Mouse (Mus musculus) heart, embryonic 16.5 days (tissue): ENCODE measurements around the gene Tbc1d8. TPM values are rescaled to one million over a fixed set of nuclear protein-coding genes. Genes with fewer than 3 reads are reported as not detected.

ENCODE experiments used
- ATAC-seq: fragments of 200-750 bp; cut with Nextera tagmentation; replicated peaks from 2 replicates; pipeline ENCODE4 v1.8.0; 2017; ENCODE audit warnings: moderate number of reproducible peaks; ENCODE audit not compliant: insufficient read depth, low FRiP score; ENCODE audit errors: extremely low read depth
- H3K27ac ChIP-seq: fragments of 300-500 bp; sonication (generic); 2 replicates; pipeline ENCODE4 v1.5.1; 2014; ENCODE audit warnings: mild to moderate bottlenecking, low read length, control low read depth, moderate library complexity
- H3K27me3 ChIP-seq: fragments of 300-500 bp; sonication (generic); 2 replicates; pipeline ENCODE4 v1.6.1; 2014; ENCODE audit warnings: low read length, mixed read lengths; ENCODE audit not compliant: control insufficient read depth, insufficient read depth
- H3K36me3 ChIP-seq: fragments of 300-500 bp; sonication (generic); 2 replicates; pipeline ENCODE4 v1.6.1; 2014; ENCODE audit not compliant: control insufficient read depth, insufficient read depth
- H3K4me1 ChIP-seq: fragments of 300-500 bp; sonication (generic); 2 replicates; pipeline ENCODE4 v1.6.1; 2014; ENCODE audit warnings: low read length, mixed read lengths; ENCODE audit not compliant: control insufficient read depth, insufficient read depth
- H3K4me2 ChIP-seq: fragments of 300-500 bp; sonication (generic); 2 replicates; pipeline ENCODE4 v1.6.1; 2014; ENCODE audit warnings: low read depth, mild to moderate bottlenecking, control low read depth, low read length
- H3K4me3 ChIP-seq: fragments of 300-500 bp; sonication (generic); 2 replicates; pipeline ENCODE4 v1.5.1; 2014; ENCODE audit warnings: mild to moderate bottlenecking, control low read depth, low read length
- H3K9ac ChIP-seq: fragments of 300-500 bp; sonication (generic); 2 replicates; pipeline ENCODE4 v1.6.1; 2014; ENCODE audit warnings: low read length, control low read depth
- H3K9me3 ChIP-seq: fragments of 300-500 bp; sonication (generic); replicated peaks from 2 replicates; pipeline ENCODE4 v1.6.1; 2016; ENCODE audit warnings: low read length; ENCODE audit not compliant: control insufficient read depth
- WGBS: fragments of 180-500 bp; shearing (Covaris S2); extraction: QIAGEN DNeasy Blood & Tissue Kit; methylation state at CpG from one replicate; pipeline ENCODE4 v1.1.7; 2014; 5-methylcytosine and 5-hydroxymethylcytosine counted together
- polyA plus RNA-seq: library from polyadenylated mRNA; unstranded; fragments of >200 nt; fragmentation: Nextera tagmentation; extraction: Ambion mirVana; gene quantifications from 2 replicates; pipeline ENCODE4 v1.2.1, GENCODE M21; 2015

Gene Tbc1d8
- polyA plus RNA-seq, 1 experiment from 2014 or later = 11.2 TPM

- Histone ChIP-seq H3K27ac (peak overlapping the region; percentile 67), H3K4me3 (no peak overlapping the region), H3K4me2 (peak overlapping the region; percentile 34; the same call in 1 of the 2 replicates), H3K27me3 (no peaks in the 10 kb centered on the region), H3K4me1 (peaks cover 74% of the 10 kb centered on the region), H3K36me3 (no peaks in the 10 kb centered on the region), H3K9ac (no peak overlapping the region), H3K9me3 (no peaks in the 10 kb centered on the region)
- WGBS = 17% methylated on average over 5 of the region's 5 CpGs
- ATAC-seq = no peak
These were observed 32.4 kb downstream of the Tbc1d8 start for GRCm38 (mm10) chr1:39446178-39446577.

GRCm38 (mm10) chr1:39445303-39446050 lies 33.1 kb downstream of the Tbc1d8 start:
- H3K4me3 ChIP-seq = no peak overlapping the region
- WGBS = 83% methylated on average over 20 of the region's 20 CpGs
- H3K9ac ChIP-seq = no peak overlapping the region
- H3K9me3 ChIP-seq = no peaks in the 10 kb centered on the region
- H3K36me3 ChIP-seq = no peaks in the 10 kb centered on the region
- H3K27ac ChIP-seq = no peak overlapping the region; the same call in 1 of the 2 replicates
- H3K4me2 ChIP-seq = no peak overlapping the region
- no peak for ATAC-seq
- H3K4me1 ChIP-seq = peaks cover 71% of the 10 kb centered on the region
- no peaks in the 10 kb centered on the region for H3K27me3 ChIP-seq

- Histone ChIP-seq H3K4me2 (0 out of 2 replicates have a peak overlapping the region, but pooled peaks have one; percentile 14), H3K4me3 (no peak overlapping the region), H3K4me1 (peaks cover 56% of the 10 kb centered on the region), H3K36me3 (no peaks in the 10 kb centered on the region), H3K9ac (peak overlapping the region; percentile 3; the same call in 1 of the 2 replicates), H3K9me3 (no peaks in the 10 kb centered on the region), H3K27ac (peak overlapping the region; percentile 79), H3K27me3 (no peaks in the 10 kb centered on the region)
- ATAC-seq = peak; percentile 71
- WGBS = 33% methylated on average over 8 of the region's 8 CpGs
These were observed 34.8 kb downstream of the Tbc1d8 start for GRCm38 (mm10) chr1:39443764-39444163.

- ATAC-seq = peak; percentile 50; the same call in 1 of the 2 replicates
- H3K27me3 ChIP-seq = no peaks in the 10 kb centered on the region
- H3K4me2 ChIP-seq = peak overlapping the region; percentile 38
- H3K27ac ChIP-seq = peak overlapping the region; percentile 84
- no peak overlapping the region for H3K4me3 ChIP-seq
- peaks cover 47% of the 10 kb centered on the region for H3K4me1 ChIP-seq
- H3K36me3 ChIP-seq = no peaks in the 10 kb centered on the region
- peak overlapping the region; percentile 22; the same call in 1 of the 2 replicates for H3K9ac ChIP-seq
- 38% methylated on average over 6 of the region's 6 CpGs for WGBS
- no peaks in the 10 kb centered on the region for H3K9me3 ChIP-seq
These were observed 36.9 kb downstream of the Tbc1d8 start for GRCm38 (mm10) chr1:39441686-39442085.

- H3K4me3 ChIP-seq = no peak overlapping the region
- 78% methylated on average over 12 of the region's 12 CpGs for WGBS
- H3K9ac ChIP-seq = no peak overlapping the region
- H3K4me2 ChIP-seq = no peak overlapping the region
- H3K4me1 ChIP-seq = peaks cover 31% of the 10 kb centered on the region
- H3K36me3 ChIP-seq = no peaks in the 10 kb centered on the region
- no peaks in the 10 kb centered on the region for H3K27me3 ChIP-seq
- no peaks in the 10 kb centered on the region for H3K9me3 ChIP-seq
- H3K27ac ChIP-seq = no peak overlapping the region
- ATAC-seq = no peak
These were observed 38.6 kb downstream of the Tbc1d8 start for GRCm38 (mm10) chr1:39439661-39440548.

- Histone ChIP-seq H3K27ac (no peak overlapping the region), H3K27me3 (no peaks in the 10 kb centered on the region), H3K4me2 (no peak overlapping the region), H3K4me3 (no peak overlapping the region), H3K9ac (no peak overlapping the region), H3K4me1 (peaks cover 21% of the 10 kb centered on the region), H3K9me3 (no peaks in the 10 kb centered on the region), H3K36me3 (no peaks in the 10 kb centered on the region)
- ATAC-seq = no peak
These were observed 39.9 kb downstream of the Tbc1d8 start for GRCm38 (mm10) chr1:39438629-39439028.

GRCm38 (mm10) chr1:39434264-39434663 lies 44.3 kb downstream of the Tbc1d8 start:
- H3K9ac ChIP-seq = no peak overlapping the region
- H3K4me2 ChIP-seq = no peak overlapping the region
- H3K9me3 ChIP-seq = no peaks in the 10 kb centered on the region
- H3K4me3 ChIP-seq = no peak overlapping the region
- 87% methylated on average over 6 of the region's 6 CpGs for WGBS
- peaks cover 12% of the 10 kb centered on the region for H3K4me1 ChIP-seq
- no peaks in the 10 kb centered on the region for H3K27me3 ChIP-seq
- H3K27ac ChIP-seq = no peak overlapping the region
- ATAC-seq = no peak
- no peaks in the 10 kb centered on the region for H3K36me3 ChIP-seq

GRCm38 (mm10) chr1:39430020-39430419 lies 48.5 kb downstream of the Tbc1d8 start:
- peaks cover 14% of the 10 kb centered on the region for H3K4me1 ChIP-seq

GRCm38 (mm10) chr1:39429015-39429414 lies 49.5 kb downstream of the Tbc1d8 start:
- no peaks in the 10 kb centered on the region for H3K9me3 ChIP-seq
- no peaks in the 10 kb centered on the region for H3K27me3 ChIP-seq
- H3K4me3 ChIP-seq = no peak overlapping the region
- H3K27ac ChIP-seq = no peak overlapping the region
- H3K9ac ChIP-seq = no peak overlapping the region
- H3K36me3 ChIP-seq = 0 out of 2 replicates have a peak, but pooled peaks cover 2% of the 10 kb centered on the region
- peaks cover 14% of the 10 kb centered on the region for H3K4me1 ChIP-seq
- no peak overlapping the region for H3K4me2 ChIP-seq
- 91% methylated on average over 5 of the region's 5 CpGs for WGBS
- ATAC-seq = no peak

More at GRCm38 (mm10) chr1:39430020-39430419, 48.5 kb downstream of the Tbc1d8 start:
- ATAC-seq = no peak
- Histone ChIP-seq H3K4me2 (no peak overlapping the region), H3K4me3 (no peak overlapping the region), H3K27me3 (no peaks in the 10 kb centered on the region), H3K9me3 (no peaks in the 10 kb centered on the region), H3K36me3 (0 out of 2 replicates have a peak, but pooled peaks cover 2% of the 10 kb centered on the region), H3K9ac (no peak overlapping the region), H3K27ac (no peak overlapping the region)
- 30% methylated on average over 9 of the region's 9 CpGs for WGBS
